Mouse (Mus musculus): ENCODE measurements around the gene Isoc2a. TPM values are rescaled to one million over a fixed set of nuclear protein-coding genes. Genes with fewer than 3 reads are reported as not detected.
A peak's percentile ranks its signal among the peaks of the same experiment; 100 is the strongest.

Gene Isoc2a
- total RNA-seq (2014; rRNA removed; ENCODE audit: low replicate concordance) (15.2 and 25.6 TPM in 2 replicates), polyA plus RNA-seq (2015; fragmentation: Nextera tagmentation; extraction: Ambion mirVana) (1.4 and 1.6 TPM in 2 replicates)

- Histone ChIP-seq H3K27me3 (ENCODE audit: control insufficient read depth, insufficient read depth, low read length) (no peaks in the 10 kb centered on the region), H3K4me1 (ENCODE audit: control insufficient read depth, insufficient read depth) (peaks cover 12% of the 10 kb centered on the region; the same call in 1 of the 2 replicates), H3K9me3 (replicated peaks; ENCODE audit: control insufficient read depth, low read length) (no peaks in the 10 kb centered on the region), H3K27ac (ENCODE audit: low read depth) (peak within 1 kb of the TSS; percentile 71), H3K4me2 (ENCODE audit: low read depth, low read length) (peak within 1 kb of the TSS; percentile 69), H3K9ac (replicated peaks; ENCODE audit: low read depth, low read length) (peak within 1 kb of the TSS; percentile 57), H3K4me3 (ENCODE audit: low read depth, low read length) (peak within 1 kb of the TSS; percentile 54), H3K36me3 (replicated peaks; ENCODE audit: control insufficient read depth, insufficient read depth, low read length) (no peaks in the 10 kb centered on the region)
- WGBS = under 1% methylated on average over 22 of the region's 22 CpGs
- ATAC-seq (ENCODE audit: insufficient read depth, low read depth) = peak; percentile 100
- peak; percentile 98 for DNase-seq (ENCODE audit: low spot score)
- no peak for TF ChIP-seq CTCF (IDR thresholded peaks at IDR 0.05; ENCODE audit: low read depth)
- TF ChIP-seq EP300 (IDR thresholded peaks at IDR 0.05; ENCODE audit: low read depth) = peak; percentile 88
These were observed at the start of gene Isoc2a for GRCm38 (mm10) chr7:4876753-4877221. Gene Isoc2a, plus strand, starts transcription at chr7:4877153.

- Histone ChIP-seq H3K27ac (ENCODE audit: low read depth) (no peak overlapping the region), H3K9ac (replicated peaks; ENCODE audit: low read depth, low read length) (no peak overlapping the region), H3K27me3 (ENCODE audit: control insufficient read depth, insufficient read depth, low read length) (peaks cover 47% of the 10 kb centered on the region), H3K9me3 (replicated peaks; ENCODE audit: control insufficient read depth, low read length) (no peaks in the 10 kb centered on the region), H3K4me3 (ENCODE audit: low read depth, low read length) (no peak overlapping the region), H3K4me2 (ENCODE audit: low read depth, low read length) (no peak overlapping the region), H3K4me1 (ENCODE audit: control insufficient read depth, insufficient read depth) (no peaks in the 10 kb centered on the region), H3K36me3 (replicated peaks; ENCODE audit: control insufficient read depth, insufficient read depth, low read length) (no peaks in the 10 kb centered on the region)
- ATAC-seq (ENCODE audit: insufficient read depth, low read depth) (no peak), DNase-seq (ENCODE audit: low spot score) (no peak)
- WGBS = 8% methylated on average over 12 of the region's 12 CpGs
- no peak for TF ChIP-seq EP300 (IDR thresholded peaks at IDR 0.05; ENCODE audit: low read depth)
- no peak for TF ChIP-seq CTCF (IDR thresholded peaks at IDR 0.05; ENCODE audit: low read depth)
These were observed 46.5 kb upstream of the Isoc2a start for GRCm38 (mm10) chr7:4830476-4830875.

- peaks cover 5% of the 10 kb centered on the region; the same call in 1 of the 2 replicates for H3K4me1 ChIP-seq (ENCODE audit: control insufficient read depth, insufficient read depth)
- H3K4me2 ChIP-seq (ENCODE audit: low read depth, low read length) = peak overlapping the region; percentile 77
- no peaks in the 10 kb centered on the region for H3K9me3 ChIP-seq (replicated peaks; ENCODE audit: control insufficient read depth, low read length)
- H3K4me3 ChIP-seq (ENCODE audit: low read depth, low read length) = peak overlapping the region; percentile 45
- H3K9ac ChIP-seq (replicated peaks; ENCODE audit: low read depth, low read length) = no peak overlapping the region
- ATAC-seq (ENCODE audit: insufficient read depth, low read depth) = 0 out of 2 replicates have a peak, but pooled peaks have one; percentile 12
- no peak for DNase-seq (ENCODE audit: low spot score)
- 7% methylated on average over 33 of the region's 34 CpGs for whole genome bisulfite sequencing
- no peak for TF ChIP-seq CTCF (IDR thresholded peaks at IDR 0.05; ENCODE audit: low read depth)
- TF ChIP-seq EP300 (IDR thresholded peaks at IDR 0.05; ENCODE audit: low read depth) = no peak
- H3K27me3 ChIP-seq (ENCODE audit: control insufficient read depth, insufficient read depth, low read length) = peaks cover 72% of the 10 kb centered on the region
- no peaks in the 10 kb centered on the region for H3K36me3 ChIP-seq (replicated peaks; ENCODE audit: control insufficient read depth, insufficient read depth, low read length)
- no peak overlapping the region for H3K27ac ChIP-seq (ENCODE audit: low read depth)
These were observed 41.2 kb upstream of the Isoc2a start for GRCm38 (mm10) chr7:4835631-4836327.

- DNase-seq (ENCODE audit: low spot score) (peak; percentile 29), ATAC-seq (ENCODE audit: insufficient read depth, low read depth) (peak; percentile 87)
- peaks cover 5% of the 10 kb centered on the region; the same call in 1 of the 2 replicates for H3K4me1 ChIP-seq (ENCODE audit: control insufficient read depth, insufficient read depth)
- peak; percentile 33; the same call in 1 of the 2 replicates for TF ChIP-seq CTCF (IDR thresholded peaks at IDR 0.05; ENCODE audit: low read depth)
- no peak for TF ChIP-seq EP300 (IDR thresholded peaks at IDR 0.05; ENCODE audit: low read depth)
- H3K36me3 ChIP-seq (replicated peaks; ENCODE audit: control insufficient read depth, insufficient read depth, low read length) = no peaks in the 10 kb centered on the region
- WGBS = 0% methylated on average over 50 of the region's 51 CpGs
- no peak overlapping the region for H3K9ac ChIP-seq (replicated peaks; ENCODE audit: low read depth, low read length)
- H3K4me3 ChIP-seq (ENCODE audit: low read depth, low read length) = peak overlapping the region; percentile 45
- peak overlapping the region; percentile 77 for H3K4me2 ChIP-seq (ENCODE audit: low read depth, low read length)
- no peak overlapping the region for H3K27ac ChIP-seq (ENCODE audit: low read depth)
- H3K27me3 ChIP-seq (ENCODE audit: control insufficient read depth, insufficient read depth, low read length) = peaks cover 69% of the 10 kb centered on the region
- H3K9me3 ChIP-seq (replicated peaks; ENCODE audit: control insufficient read depth, low read length) = no peaks in the 10 kb centered on the region
These were observed 40.6 kb upstream of the Isoc2a start for GRCm38 (mm10) chr7:4836351-4836792.

- Histone ChIP-seq H3K9ac (replicated peaks; ENCODE audit: low read depth, low read length) (no peak overlapping the region), H3K4me3 (ENCODE audit: low read depth, low read length) (no peak overlapping the region), H3K27me3 (ENCODE audit: control insufficient read depth, insufficient read depth, low read length) (peaks cover 73% of the 10 kb centered on the region), H3K36me3 (replicated peaks; ENCODE audit: control insufficient read depth, insufficient read depth, low read length) (no peaks in the 10 kb centered on the region), H3K9me3 (replicated peaks; ENCODE audit: control insufficient read depth, low read length) (no peaks in the 10 kb centered on the region), H3K4me1 (ENCODE audit: control insufficient read depth, insufficient read depth) (peaks cover 5% of the 10 kb centered on the region; the same call in 1 of the 2 replicates), H3K4me2 (ENCODE audit: low read depth, low read length) (no peak overlapping the region), H3K27ac (ENCODE audit: low read depth) (no peak overlapping the region)
- ATAC-seq (ENCODE audit: insufficient read depth, low read depth) (no peak), DNase-seq (ENCODE audit: low spot score) (no peak)
- TF ChIP-seq CTCF (IDR thresholded peaks at IDR 0.05; ENCODE audit: low read depth) (no peak), EP300 (IDR thresholded peaks at IDR 0.05; ENCODE audit: low read depth) (no peak)
- 8% methylated on average over 1 of the region's 1 CpGs for WGBS
These were observed 39.3 kb upstream of the Isoc2a start for GRCm38 (mm10) chr7:4837639-4838038.
